Mouse (Mus musculus) kidney, postnatal 0 days (tissue): ENCODE results near the gene Nynrin. TPM values are rescaled to one million over a fixed set of nuclear protein-coding genes. Genes with fewer than 3 reads are reported as not detected.

Source experiments
- ATAC-seq: fragments of 200-750 bp; cut with Nextera tagmentation; replicated peaks from 2 replicates; pipeline ENCODE4 v1.8.0; 2017; ENCODE audit warnings: low read depth, moderate number of reproducible peaks, moderate TSS enrichment, moderate library complexity; ENCODE audit not compliant: low FRiP score
- DNase-seq: peaks from one replicate; pipeline ENCODE4 v3.0.0-alpha.2; 2016; ENCODE audit warnings: low spot score
- H3K27ac ChIP-seq: fragments of 300-500 bp; sonication (generic); 2 replicates; pipeline ENCODE4 v1.5.1; 2014; ENCODE audit warnings: mild to moderate bottlenecking
- H3K27me3 ChIP-seq: fragments of 300-500 bp; sonication (generic); 2 replicates; pipeline ENCODE4 v1.6.1; 2014; ENCODE audit warnings: low read length, mixed read lengths; ENCODE audit not compliant: insufficient read depth
- H3K36me3 ChIP-seq: fragments of 300-500 bp; sonication (generic); 2 replicates; pipeline ENCODE4 v1.6.1; 2014; ENCODE audit warnings: low read length, mixed read lengths; ENCODE audit not compliant: insufficient read depth
- H3K4me1 ChIP-seq: fragments of 300-500 bp; sonication (generic); replicated peaks from 2 replicates; pipeline ENCODE4 v1.6.1; 2014; ENCODE audit warnings: antibody characterized with exemption, low read length, mixed read lengths; ENCODE audit not compliant: insufficient read depth
- H3K4me2 ChIP-seq: fragments of 300-500 bp; sonication (generic); 2 replicates; pipeline ENCODE4 v1.6.1; 2014; ENCODE audit warnings: mild to moderate bottlenecking, low read length, moderate library complexity, mixed read lengths
- H3K4me3 ChIP-seq: fragments of 300-500 bp; sonication (generic); replicated peaks from 2 replicates; pipeline ENCODE4 v1.5.1; 2014; ENCODE audit warnings: low read depth, low read length
- H3K9ac ChIP-seq: fragments of 300-500 bp; sonication (generic); 2 replicates; pipeline ENCODE4 v1.6.1; 2014; ENCODE audit warnings: low read depth, low read length
- H3K9me3 ChIP-seq: fragments of 300-500 bp; sonication (generic); replicated peaks from 2 replicates; pipeline ENCODE4 v1.6.1; 2016; ENCODE audit warnings: low read length, inconsistent platforms, mixed read lengths
- CTCF ChIP-seq: IDR thresholded peaks from 2 replicates; pipeline ENCODE4 v1.5.1; 2016; ENCODE audit warnings: antibody characterized with exemption, low read depth, mild to moderate bottlenecking, moderate library complexity
- WGBS: fragments of 180-500 bp; shearing (Covaris S2); extraction: QIAGEN DNeasy Blood & Tissue Kit; methylation state at CpG from one replicate; pipeline ENCODE4 v1.1.7; 2014; 5-methylcytosine and 5-hydroxymethylcytosine counted together
- polyA plus RNA-seq: library from polyadenylated mRNA; unstranded; fragments of >200 nt; fragmentation: Nextera tagmentation; extraction: Ambion mirVana; gene quantifications from 2 replicates; pipeline ENCODE4 v1.2.1, GENCODE M21; 2015

The Nynrin gene
- polyA plus RNA-seq = 8.4 and 8.9 TPM in 2 replicates

DNA sequence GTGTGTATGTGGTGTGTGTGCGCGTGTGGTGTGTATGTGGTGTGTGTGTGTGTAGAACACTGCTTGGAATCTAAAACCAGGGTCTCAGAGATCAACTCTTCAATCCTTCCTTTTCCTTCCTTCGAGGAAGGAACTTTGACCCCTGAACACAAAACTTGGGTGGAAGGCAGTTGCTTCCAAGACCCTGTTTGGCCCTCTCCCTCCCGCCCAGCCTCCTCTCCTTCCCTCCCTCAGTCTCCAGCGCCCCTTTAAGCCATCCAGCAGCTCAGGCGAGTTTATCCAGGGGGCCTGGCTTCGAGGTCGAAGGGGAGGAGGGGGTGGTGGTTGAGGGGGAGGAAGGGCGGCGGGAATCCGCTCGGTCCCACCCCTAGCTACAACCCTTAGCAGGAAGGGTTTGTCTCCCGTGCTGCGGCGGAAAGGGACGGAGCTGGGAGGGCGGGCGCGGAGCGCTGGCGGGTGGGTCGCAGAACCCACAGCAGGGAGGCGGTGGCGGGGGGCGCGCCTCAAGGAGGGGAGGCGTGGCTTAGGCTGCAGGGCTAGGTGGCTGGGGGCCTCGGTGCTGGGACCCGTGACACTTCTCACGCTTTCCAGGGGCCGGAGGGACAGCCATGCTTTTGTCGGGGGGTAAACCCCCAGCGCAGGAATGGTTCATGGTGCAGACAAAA, at the start of gene Nynrin:
Gene Nynrin (plus strand): TSS at position 390 of the 665 bp plus-strand sequence.
- Histone ChIP-seq H3K27ac (peak within 1 kb of the TSS; percentile 89), H3K36me3 (no peaks in the 10 kb centered on the region), H3K27me3 (no peaks in the 10 kb centered on the region), H3K4me3 (peak within 1 kb of the TSS; percentile 69), H3K4me1 (peaks cover 32% of the 10 kb centered on the region), H3K9me3 (no peaks in the 10 kb centered on the region), H3K9ac (peak within 1 kb of the TSS; percentile 68), H3K4me2 (peak within 1 kb of the TSS; percentile 84)
- ATAC-seq (peak; percentile 79), DNase-seq (peak; percentile 93)
- TF ChIP-seq CTCF = no peak
- WGBS = 1% methylated on average over 32 of the region's 33 CpGs

GRCm38 (mm10) chr14:55814885-55815284, 38.9 kb upstream of the Nynrin start:
- WGBS = 20% methylated on average over 16 of the region's 16 CpGs
- no peak for TF ChIP-seq CTCF
- Histone ChIP-seq H3K4me3 (peak overlapping the region; percentile 40), H3K27ac (no peak overlapping the region), H3K9me3 (no peaks in the 10 kb centered on the region), H3K27me3 (no peaks in the 10 kb centered on the region), H3K4me1 (no peaks in the 10 kb centered on the region), H3K9ac (no peak overlapping the region), H3K4me2 (peak overlapping the region; percentile 71), H3K36me3 (no peaks in the 10 kb centered on the region)
- DNase-seq (peak; percentile 76), ATAC-seq (peak; percentile 71)

GRCm38 (mm10) chr14:55815310-55815751, 38.5 kb upstream of the Nynrin start:
- Histone ChIP-seq H3K9ac (no peak overlapping the region), H3K27me3 (no peaks in the 10 kb centered on the region), H3K4me3 (peak overlapping the region; percentile 40), H3K36me3 (no peaks in the 10 kb centered on the region), H3K4me2 (peak overlapping the region; percentile 71), H3K27ac (no peak overlapping the region), H3K4me1 (no peaks in the 10 kb centered on the region), H3K9me3 (no peaks in the 10 kb centered on the region)
- ATAC-seq (peak; percentile 69), DNase-seq (peak; percentile 77)
- 25% methylated on average over 17 of the region's 17 CpGs for WGBS
- no peak for TF ChIP-seq CTCF

DNA sequence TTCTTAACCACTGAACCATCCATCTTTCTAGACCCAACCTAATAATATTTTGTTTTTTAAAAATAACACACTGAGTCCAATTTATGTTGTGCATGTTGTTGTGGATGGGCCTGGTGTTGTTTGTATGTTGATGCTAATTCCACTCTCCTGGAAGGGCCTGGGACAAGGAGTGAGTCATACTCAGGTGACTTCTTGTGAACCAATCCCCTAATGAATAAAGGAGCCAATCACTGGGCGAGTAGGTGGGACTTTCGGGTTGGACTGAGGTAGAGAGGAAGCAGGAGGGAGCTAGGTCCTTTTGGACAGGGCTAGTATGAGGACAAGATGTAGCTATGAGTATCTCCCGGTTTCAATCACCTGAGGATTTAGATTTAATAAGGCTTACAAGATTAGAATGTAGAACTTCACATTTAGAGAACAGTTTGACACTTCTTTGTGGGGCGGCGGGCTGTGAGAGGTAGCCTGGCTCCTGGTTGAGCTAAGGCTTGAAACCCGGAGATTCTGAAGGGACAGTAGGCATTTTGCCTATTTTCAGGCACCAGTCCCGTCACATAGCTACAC, 33.9 kb upstream of the Nynrin start:
- TF ChIP-seq CTCF = no peak
- Histone ChIP-seq H3K27ac (no peak overlapping the region), H3K9ac (no peak overlapping the region), H3K4me1 (peaks cover 6% of the 10 kb centered on the region; the same call in 1 of the 2 replicates), H3K27me3 (no peaks in the 10 kb centered on the region), H3K9me3 (no peaks in the 10 kb centered on the region), H3K4me2 (no peak overlapping the region), H3K36me3 (no peaks in the 10 kb centered on the region), H3K4me3 (no peak overlapping the region)
- WGBS = 84% methylated on average over 7 of the region's 7 CpGs
- ATAC-seq (no peak), DNase-seq (no peak)

GRCm38 (mm10) chr14:55820576-55820975, 33.2 kb upstream of the Nynrin start:
- H3K9me3 ChIP-seq = no peaks in the 10 kb centered on the region
- no peaks in the 10 kb centered on the region for H3K27me3 ChIP-seq
- ATAC-seq (no peak), DNase-seq (no peak)
- no peak for TF ChIP-seq CTCF
- 84% methylated on average over 9 of the region's 9 CpGs for WGBS
- H3K27ac ChIP-seq = no peak overlapping the region
- no peaks in the 10 kb centered on the region for H3K36me3 ChIP-seq
- H3K4me1 ChIP-seq = peaks cover 6% of the 10 kb centered on the region; the same call in 1 of the 2 replicates
- no peak overlapping the region for H3K4me2 ChIP-seq
- no peak overlapping the region for H3K9ac ChIP-seq
- no peak overlapping the region for H3K4me3 ChIP-seq

DNA sequence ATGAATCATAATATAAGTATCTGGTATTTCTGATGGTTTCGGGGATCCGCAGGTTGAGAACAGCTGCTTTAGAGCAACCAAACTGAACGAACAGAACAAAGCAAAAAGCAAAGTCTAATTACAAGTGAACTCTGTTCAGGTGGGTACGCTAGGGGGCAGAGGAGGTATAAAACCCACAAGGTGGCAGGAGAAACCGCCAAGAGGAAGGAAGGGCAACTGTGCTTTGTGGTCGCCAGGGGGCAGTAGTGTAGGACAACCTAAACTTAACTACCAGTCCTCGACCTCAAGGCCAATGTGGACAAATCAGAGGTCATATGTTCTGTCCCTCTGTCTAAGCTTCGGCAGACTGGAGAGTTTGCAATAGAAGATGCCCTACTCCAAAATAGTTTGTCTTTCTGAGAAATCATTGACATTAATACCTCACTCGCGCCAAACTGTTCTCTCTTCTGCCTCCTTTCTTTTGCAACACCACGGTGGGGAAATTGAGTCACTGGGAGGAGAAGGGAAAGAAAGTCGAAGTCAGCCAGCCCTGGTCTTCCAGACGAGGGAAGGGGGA, 31.3 kb upstream of the Nynrin start:
- no peaks in the 10 kb centered on the region for H3K36me3 ChIP-seq
- H3K4me3 ChIP-seq = peak overlapping the region; percentile 73
- WGBS = 2% methylated on average over 13 of the region's 13 CpGs
- peak; percentile 100 for TF ChIP-seq CTCF
- ATAC-seq (peak; percentile 42; the same call in 1 of the 2 replicates), DNase-seq (peak; percentile 97)
- H3K27me3 ChIP-seq = no peaks in the 10 kb centered on the region
- peak overlapping the region; percentile 84 for H3K9ac ChIP-seq
- peaks cover 11% of the 10 kb centered on the region for H3K4me1 ChIP-seq
- H3K4me2 ChIP-seq = peak overlapping the region; percentile 95
- no peaks in the 10 kb centered on the region for H3K9me3 ChIP-seq
- H3K27ac ChIP-seq = peak overlapping the region; percentile 94
